Mouse (Mus musculus): ENCODE results near the gene Rnf181. TPM values are rescaled to one million over a fixed set of nuclear protein-coding genes. Genes with fewer than 3 reads are reported as not detected.

The Rnf181 gene
- polyA plus RNA-seq, 1 experiment, result 95.8 TPM

- H3K4me1 ChIP-seq (ENCODE audit: control insufficient read depth, insufficient read depth, low read length), result peaks cover 20% of the 10 kb centered on the region
- TF ChIP-seq CTCF (IDR thresholded peaks at IDR 0.05; ENCODE audit: borderline replicate concordance, insufficient read depth, low read depth, low read length) (no peak), POLR2A (IDR thresholded peaks at IDR 0.05; ENCODE audit: borderline replicate concordance, insufficient read depth, low read length) (no peak)
- H3K4me3 ChIP-seq (replicated peaks; ENCODE audit: insufficient read depth, low read depth, low read length), result no peak overlapping the region
- 67% methylated on average over 5 of the region's 5 CpGs for WGBS
- no peak overlapping the region for H3K27ac ChIP-seq (ENCODE audit: insufficient read depth, low read length)
- no peaks in the 10 kb centered on the region for H3K27me3 ChIP-seq (ENCODE audit: control insufficient read depth, insufficient read depth, low read length)
- no peak for DNase-seq
Measured at GRCm38 (mm10) chr6:72352636-72353405, 13.9 kb downstream of the Rnf181 start.

GRCm38 (mm10) chr6:72350214-72350613 lies 16.5 kb downstream of the Rnf181 start:
- no peak overlapping the region for H3K4me3 ChIP-seq (replicated peaks; ENCODE audit: insufficient read depth, low read depth, low read length)
- no peaks in the 10 kb centered on the region for H3K27me3 ChIP-seq (ENCODE audit: control insufficient read depth, insufficient read depth, low read length)
- WGBS, result 95% methylated on average over 2 of the region's 2 CpGs
- H3K4me1 ChIP-seq (ENCODE audit: control insufficient read depth, insufficient read depth, low read length), result peaks cover 15% of the 10 kb centered on the region
- no peak for TF ChIP-seq CTCF (IDR thresholded peaks at IDR 0.05; ENCODE audit: borderline replicate concordance, insufficient read depth, low read depth, low read length)
- no peak for TF ChIP-seq POLR2A (IDR thresholded peaks at IDR 0.05; ENCODE audit: borderline replicate concordance, insufficient read depth, low read length)
- DNase-seq, result no peak
- no peak overlapping the region for H3K27ac ChIP-seq (ENCODE audit: insufficient read depth, low read length)

- no peaks in the 10 kb centered on the region for H3K27me3 ChIP-seq (ENCODE audit: control insufficient read depth, insufficient read depth, low read length)
- no peak for DNase-seq
- H3K27ac ChIP-seq (ENCODE audit: insufficient read depth, low read length), result no peak overlapping the region
- no peak for TF ChIP-seq POLR2A (IDR thresholded peaks at IDR 0.05; ENCODE audit: borderline replicate concordance, insufficient read depth, low read length)
- no peak for TF ChIP-seq CTCF (IDR thresholded peaks at IDR 0.05; ENCODE audit: borderline replicate concordance, insufficient read depth, low read depth, low read length)
- 60% methylated on average over 10 of the region's 10 CpGs for WGBS
- H3K4me3 ChIP-seq (replicated peaks; ENCODE audit: insufficient read depth, low read depth, low read length), result peak overlapping the region; percentile 80
- peaks cover 13% of the 10 kb centered on the region for H3K4me1 ChIP-seq (ENCODE audit: control insufficient read depth, insufficient read depth, low read length)
Measured at GRCm38 (mm10) chr6:72348411-72348810, 18.3 kb downstream of the Rnf181 start.

- H3K27ac ChIP-seq (ENCODE audit: insufficient read depth, low read length), result peak within 1 kb of the TSS; percentile 83
- peak; percentile 82 to 85 for DNase-seq
- WGBS, result under 1% methylated on average over 71 of the region's 72 CpGs
- H3K27me3 ChIP-seq (ENCODE audit: control insufficient read depth, insufficient read depth, low read length), result no peaks in the 10 kb centered on the region
- peaks cover 13% of the 10 kb centered on the region for H3K4me1 ChIP-seq (ENCODE audit: control insufficient read depth, insufficient read depth, low read length)
- H3K4me3 ChIP-seq (replicated peaks; ENCODE audit: insufficient read depth, low read depth, low read length), result peak within 1 kb of the TSS; percentile 80
- no peak for TF ChIP-seq CTCF (IDR thresholded peaks at IDR 0.05; ENCODE audit: borderline replicate concordance, insufficient read depth, low read depth, low read length)
- TF ChIP-seq POLR2A (IDR thresholded peaks at IDR 0.05; ENCODE audit: borderline replicate concordance, insufficient read depth, low read length), result peak; percentile 71; the same call in 1 of the 2 replicates
Measured at GRCm38 (mm10) chr6:72347166-72347941, 19.4 kb downstream of the Rnf181 start, which contains the start of gene 0610030E20Rik. TSS of gene 0610030E20Rik (plus strand) at chr6:72347317.

GRCm38 (mm10) chr6:72346261-72346660 lies 20.5 kb downstream of the Rnf181 start:
- no peaks in the 10 kb centered on the region for H3K27me3 ChIP-seq (ENCODE audit: control insufficient read depth, insufficient read depth, low read length)
- DNase-seq, result no peak
- no peak overlapping the region for H3K27ac ChIP-seq (ENCODE audit: insufficient read depth, low read length)
- TF ChIP-seq CTCF (IDR thresholded peaks at IDR 0.05; ENCODE audit: borderline replicate concordance, insufficient read depth, low read depth, low read length) (no peak), POLR2A (IDR thresholded peaks at IDR 0.05; ENCODE audit: borderline replicate concordance, insufficient read depth, low read length) (no peak)
- WGBS, result 79% methylated on average over 4 of the region's 4 CpGs
- H3K4me1 ChIP-seq (ENCODE audit: control insufficient read depth, insufficient read depth, low read length), result peaks cover 13% of the 10 kb centered on the region
- no peak overlapping the region for H3K4me3 ChIP-seq (replicated peaks; ENCODE audit: insufficient read depth, low read depth, low read length)

- H3K4me3 ChIP-seq (replicated peaks; ENCODE audit: insufficient read depth, low read depth, low read length), result no peak overlapping the region
- 48% methylated on average over 6 of the region's 6 CpGs for WGBS
- TF ChIP-seq CTCF (IDR thresholded peaks at IDR 0.05; ENCODE audit: borderline replicate concordance, insufficient read depth, low read depth, low read length), result no peak
- no peak for TF ChIP-seq POLR2A (IDR thresholded peaks at IDR 0.05; ENCODE audit: borderline replicate concordance, insufficient read depth, low read length)
Measured at GRCm38 (mm10) chr6:72345633-72346032, 21.1 kb downstream of the Rnf181 start.

GRCm38 (mm10) chr6:72345074-72345567 lies 21.6 kb downstream of the Rnf181 start, which contains the start of gene Usp39:
TSS of gene Usp39 (minus strand) at chr6:72345184.
- peaks cover 13% of the 10 kb centered on the region for H3K4me1 ChIP-seq (ENCODE audit: control insufficient read depth, insufficient read depth, low read length)
- under 1% methylated on average over 30 of the region's 30 CpGs for WGBS
- DNase-seq, result peak; percentile 96
- TF ChIP-seq CTCF (IDR thresholded peaks at IDR 0.05; ENCODE audit: borderline replicate concordance, insufficient read depth, low read depth, low read length) (no peak), POLR2A (IDR thresholded peaks at IDR 0.05; ENCODE audit: borderline replicate concordance, insufficient read depth, low read length) (peak; percentile 82)
- H3K27ac ChIP-seq (ENCODE audit: insufficient read depth, low read length), result peak within 1 kb of the TSS; percentile 37; the same call in 1 of the 2 replicates
- peak within 1 kb of the TSS; percentile 84 for H3K4me3 ChIP-seq (replicated peaks; ENCODE audit: insufficient read depth, low read depth, low read length)
- no peaks in the 10 kb centered on the region for H3K27me3 ChIP-seq (ENCODE audit: control insufficient read depth, insufficient read depth, low read length)

More at GRCm38 (mm10) chr6:72345633-72346032, 21.1 kb downstream of the Rnf181 start:
- H3K4me1 ChIP-seq (ENCODE audit: control insufficient read depth, insufficient read depth, low read length), result peaks cover 13% of the 10 kb centered on the region
- H3K27ac ChIP-seq (ENCODE audit: insufficient read depth, low read length), result no peak overlapping the region
- H3K27me3 ChIP-seq (ENCODE audit: control insufficient read depth, insufficient read depth, low read length), result no peaks in the 10 kb centered on the region
- no peak for DNase-seq

Measured in cerebellum, adult 2 months (tissue).